Mouse (Mus musculus) forebrain, embryonic 16.5 days (tissue): Measurements from ENCODE around the gene Nell1. TPM values are rescaled to one million over a fixed set of nuclear protein-coding genes. Genes with fewer than 3 reads are reported as not detected.

ENCODE experiments used
- ATAC-seq: fragments of 200-750 bp; cut with Nextera tagmentation; 2 replicates; pipeline ENCODE4 v1.8.0; 2017; ENCODE audit warnings: mild to moderate bottlenecking, moderate library complexity
- H3K27ac ChIP-seq: fragments of 300-500 bp; sonication (generic); 2 replicates; pipeline ENCODE4 v1.5.1; 2014; ENCODE audit warnings: low read length, control low read depth
- H3K27me3 ChIP-seq: fragments of 300-500 bp; sonication (generic); replicated peaks from 2 replicates; pipeline ENCODE4 v1.6.1; 2014; ENCODE audit warnings: low read length; ENCODE audit not compliant: control insufficient read depth, insufficient read depth
- H3K36me3 ChIP-seq: fragments of 300-500 bp; sonication (generic); 2 replicates; pipeline ENCODE4 v1.6.1; 2014; ENCODE audit not compliant: control insufficient read depth, insufficient read depth
- H3K4me1 ChIP-seq: fragments of 300-500 bp; sonication (generic); replicated peaks from 2 replicates; pipeline ENCODE4 v1.6.1; 2014; ENCODE audit warnings: low read length; ENCODE audit not compliant: control insufficient read depth, insufficient read depth
- H3K4me2 ChIP-seq: fragments of 300-500 bp; sonication (generic); 2 replicates; pipeline ENCODE4 v1.6.1; 2014; ENCODE audit warnings: mild to moderate bottlenecking, low read length, control low read depth
- H3K4me3 ChIP-seq: fragments of 300-500 bp; sonication (generic); replicated peaks from 2 replicates; pipeline ENCODE4 v1.5.1; 2014; ENCODE audit warnings: mild to moderate bottlenecking, low read length, control low read depth
- H3K9ac ChIP-seq: fragments of 300-500 bp; sonication (generic); replicated peaks from 2 replicates; pipeline ENCODE4 v1.6.1; 2014; ENCODE audit warnings: low read depth, low read length, control low read depth
- H3K9me3 ChIP-seq: fragments of 300-500 bp; sonication (generic); 2 replicates; pipeline ENCODE4 v1.6.1; 2016; ENCODE audit warnings: low read length; ENCODE audit not compliant: control insufficient read depth
- WGBS: fragments of 180-500 bp; shearing (Covaris S2); extraction: QIAGEN DNeasy Blood & Tissue Kit; methylation state at CpG from one replicate; pipeline ENCODE4 v1.1.7; 2014; 5-methylcytosine and 5-hydroxymethylcytosine counted together
- polyA plus RNA-seq: library from polyadenylated mRNA; unstranded; fragments of >200 nt; fragmentation: Nextera tagmentation; extraction: Ambion mirVana; gene quantifications from 2 replicates; pipeline ENCODE4 v1.2.1, GENCODE M21; 2015

Nell1 gene
- polyA plus RNA-seq, 1 experiment from 2014 or later, result 14.2 TPM

DNA sequence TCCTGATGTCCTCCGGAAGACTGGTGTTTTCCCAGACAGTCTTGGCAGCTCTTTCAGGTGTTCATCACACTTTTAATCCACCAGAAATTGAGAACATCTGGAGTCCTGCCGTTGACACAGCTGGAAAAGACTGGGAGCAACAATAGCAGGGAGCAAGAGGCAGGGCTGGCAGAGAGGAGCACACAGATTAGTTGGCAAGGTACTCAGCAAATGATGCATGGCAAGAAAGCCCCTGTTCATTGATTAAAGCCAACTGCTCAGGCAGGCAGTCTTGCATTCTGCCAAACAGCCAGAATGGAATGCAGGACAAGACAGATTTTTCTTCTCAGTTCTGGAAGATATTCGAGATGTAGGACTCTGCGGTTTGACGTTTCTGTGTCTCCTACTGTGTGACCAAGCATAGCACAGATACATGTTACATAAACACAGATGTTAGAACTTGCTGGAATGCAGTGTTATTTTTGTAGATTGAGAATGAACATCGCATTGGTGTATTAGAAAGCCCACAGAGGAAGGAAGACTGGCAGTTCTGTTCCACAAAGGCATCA, 925.0 kb downstream of the Nell1 start:
- no peaks in the 10 kb centered on the region for H3K4me1 ChIP-seq
- no peak overlapping the region for H3K4me2 ChIP-seq
- WGBS, result 56% methylated on average over 6 of the region's 6 CpGs
- no peak; the same call in 1 of the 2 replicates for ATAC-seq
- no peaks in the 10 kb centered on the region for H3K36me3 ChIP-seq
- H3K27ac ChIP-seq, result no peak overlapping the region
- no peak overlapping the region for H3K4me3 ChIP-seq
- no peak overlapping the region for H3K9ac ChIP-seq
- H3K27me3 ChIP-seq, result no peaks in the 10 kb centered on the region
- no peaks in the 10 kb centered on the region for H3K9me3 ChIP-seq

Other genes with a start within 250 kb of the Nell1 start
- 2.5 and 2.8 TPM in 2 replicates for gene Htatip2, start 215.7 kb upstream of the Nell1 start, polyA plus RNA-seq
- gene Prmt3, start 196.5 kb upstream of the Nell1 start, polyA plus RNA-seq, result 54.5 and 56.0 TPM in 2 replicates
- not detected in 2 replicates for gene Slc6a5, start 64.7 kb upstream of the Nell1 start, polyA plus RNA-seq